Mouse (Mus musculus): Measurements from ENCODE around the gene Fam124a. TPM values are rescaled to one million over a fixed set of nuclear protein-coding genes. Genes with fewer than 3 reads are reported as not detected.

The Fam124a gene
- polyA plus RNA-seq, 1 experiment, result not detected

- TF ChIP-seq GATA1 (IDR thresholded peaks at IDR 0.05; ENCODE audit: low read length), result no peak
Measured at GRCm38 (mm10) chr14:62622393-62622792, 66.9 kb downstream of the Fam124a start.

- no peak for TF ChIP-seq GATA1 (IDR thresholded peaks at IDR 0.05; ENCODE audit: low read length)
Measured at GRCm38 (mm10) chr14:62627951-62628350, 72.4 kb downstream of the Fam124a start.

GRCm38 (mm10) chr14:62637436-62638344 lies 82.2 kb downstream of the Fam124a start:
- TF ChIP-seq GATA1 (IDR thresholded peaks at IDR 0.05; ENCODE audit: low read length), result no peak

GRCm38 (mm10) chr14:62638345-62638702 lies 82.8 kb downstream of the Fam124a start:
- no peak for TF ChIP-seq GATA1 (IDR thresholded peaks at IDR 0.05; ENCODE audit: low read length)

DNA sequence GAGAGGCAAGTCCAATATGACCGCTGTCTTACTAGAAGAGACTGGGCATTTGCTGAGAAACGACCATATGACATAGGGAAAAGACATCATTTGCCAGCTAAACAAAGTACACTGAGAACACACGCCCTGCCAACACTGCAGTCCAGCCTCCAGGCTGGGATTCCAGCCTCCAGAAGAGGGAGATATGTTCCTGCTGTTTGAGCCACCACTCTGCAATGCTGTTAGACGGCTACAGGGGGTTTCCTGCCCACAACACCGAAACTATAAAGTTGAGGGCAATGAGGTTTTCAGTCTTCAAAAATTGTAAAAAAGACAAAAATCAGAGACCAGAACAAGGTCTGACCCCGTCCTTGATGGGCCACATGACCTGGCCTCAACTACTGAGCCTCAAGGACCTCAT lies 83.6 kb downstream of the Fam124a start:
- no peak for TF ChIP-seq GATA1 (IDR thresholded peaks at IDR 0.05; ENCODE audit: low read length)

DNA sequence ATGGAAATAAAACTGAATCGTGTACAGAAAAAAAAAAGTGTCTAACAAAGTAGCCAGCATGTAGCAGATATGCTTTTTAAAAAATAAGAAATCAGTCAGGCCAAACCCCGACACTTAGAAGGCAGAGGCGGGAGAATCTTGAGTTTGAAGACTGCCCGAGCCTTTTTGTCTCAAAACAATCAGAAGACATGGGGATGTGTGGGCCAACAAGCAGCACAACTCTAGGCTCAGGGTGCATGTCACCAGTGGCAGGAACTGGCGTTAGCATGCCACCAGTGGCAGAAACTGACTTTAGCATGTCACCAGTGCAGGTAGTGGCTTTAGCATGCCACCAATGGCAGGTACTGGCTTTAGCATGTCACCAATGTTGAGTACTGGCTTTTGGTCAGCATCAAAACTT lies 84.0 kb downstream of the Fam124a start:
- no peak for TF ChIP-seq GATA1 (IDR thresholded peaks at IDR 0.05; ENCODE audit: low read length)

DNA sequence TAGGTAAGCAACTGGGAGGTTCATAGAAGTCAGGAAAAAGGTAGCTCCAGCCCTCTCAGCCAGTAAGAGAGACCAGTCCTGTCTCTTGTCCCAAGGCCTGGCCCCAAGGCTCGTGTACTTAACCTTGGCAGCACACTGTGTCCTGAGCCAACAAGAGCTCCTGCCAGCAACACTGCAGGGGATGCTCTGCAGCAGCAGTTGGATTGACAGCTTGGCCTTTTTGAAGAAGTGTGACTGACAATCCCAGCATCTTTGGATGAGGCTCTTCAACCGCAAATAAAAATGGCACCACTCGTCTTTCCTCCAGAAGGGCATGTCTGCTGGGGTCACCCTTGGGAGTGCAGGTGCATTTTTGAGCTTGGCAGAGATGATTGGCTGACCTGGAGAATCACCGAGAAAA lies 84.9 kb downstream of the Fam124a start:
- TF ChIP-seq GATA1 (IDR thresholded peaks at IDR 0.05; ENCODE audit: low read length), result no peak

DNA sequence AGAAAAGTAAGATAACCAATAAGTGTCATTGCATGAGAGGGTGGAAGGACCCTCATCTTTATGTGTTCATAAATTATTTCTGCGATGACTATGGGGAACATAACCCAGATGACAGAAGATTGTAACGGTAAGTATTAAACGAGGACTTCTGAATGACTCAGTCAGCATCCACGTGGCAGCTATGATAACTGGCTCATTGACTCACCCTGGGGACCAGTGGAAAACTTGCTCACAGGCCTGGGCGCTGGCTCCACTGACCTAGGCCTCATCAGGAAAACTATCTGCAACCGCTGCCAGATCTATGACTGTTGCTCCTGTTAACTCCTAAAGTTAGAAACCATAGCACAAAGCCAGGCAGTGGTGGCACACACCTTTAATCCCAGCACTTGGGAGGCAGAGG lies 92.9 kb downstream of the Fam124a start:
- TF ChIP-seq GATA1 (IDR thresholded peaks at IDR 0.05; ENCODE audit: low read length), result no peak

- no peak for TF ChIP-seq GATA1 (IDR thresholded peaks at IDR 0.05; ENCODE audit: low read length)
Measured at GRCm38 (mm10) chr14:62650376-62650775, 94.8 kb downstream of the Fam124a start.

GRCm38 (mm10) chr14:62651771-62652170 lies 96.2 kb downstream of the Fam124a start:
- no peak for TF ChIP-seq GATA1 (IDR thresholded peaks at IDR 0.05; ENCODE audit: low read length)

DNA sequence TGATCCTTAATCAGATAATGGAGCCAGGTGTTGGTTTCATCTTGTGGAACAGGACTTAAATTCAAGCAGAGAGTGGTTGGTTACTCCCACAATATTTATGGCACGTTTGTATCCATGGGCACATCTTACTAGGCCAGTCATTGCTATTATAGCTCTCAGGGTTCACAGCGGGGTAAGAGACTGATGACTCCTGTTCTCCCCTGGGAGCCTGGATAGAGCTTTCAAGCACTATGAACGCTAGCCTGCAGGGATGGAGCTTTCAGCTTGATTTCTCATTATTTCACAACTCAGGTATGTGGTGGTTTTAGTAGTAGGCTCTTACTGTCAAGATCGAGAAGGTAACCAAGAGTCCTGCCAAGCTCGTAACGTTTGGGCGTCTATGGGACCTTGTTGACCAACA lies 100.5 kb downstream of the Fam124a start:
- TF ChIP-seq GATA1 (IDR thresholded peaks at IDR 0.05; ENCODE audit: low read length), result no peak

DNA sequence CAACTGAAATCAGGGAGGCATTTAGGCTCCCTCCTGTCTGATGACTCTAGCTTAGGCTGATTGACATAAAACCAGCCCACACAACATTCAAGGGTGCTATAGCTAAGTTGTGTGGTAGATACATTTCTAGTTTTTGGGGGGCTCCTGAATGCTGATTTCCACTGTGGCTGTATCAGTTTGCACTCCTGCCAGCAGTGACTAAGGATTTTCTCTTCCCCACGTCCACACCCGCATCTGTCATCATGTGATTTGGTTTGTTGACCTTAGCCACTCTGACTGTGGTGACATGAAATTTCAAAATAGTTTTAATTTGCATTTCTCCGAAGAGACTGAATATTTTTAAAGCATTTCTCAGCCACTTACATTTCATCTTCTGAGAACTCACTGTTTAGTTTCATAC lies 101.9 kb downstream of the Fam124a start:
- TF ChIP-seq GATA1 (IDR thresholded peaks at IDR 0.05; ENCODE audit: low read length), result no peak

Other genes with a start within 250 kb of the Fam124a start
- not detected in 2 replicates for gene Gucy1b2, start 99.4 kb upstream of the Fam124a start, polyA plus RNA-seq (2012)
- not detected in 2 replicates for gene Gm4131, start 11.2 kb downstream of the Fam124a start, polyA plus RNA-seq (2012)
- not detected in 2 replicates for gene Serpine3, start 107.9 kb downstream of the Fam124a start, polyA plus RNA-seq (2012)
- gene Ints6, start 205.4 kb downstream of the Fam124a start, polyA plus RNA-seq (2012), result 20.1 and 20.5 TPM in 2 replicates

All from G1E-ER4 (cell line).